Mouse (Mus musculus): ENCODE results near the gene Nup107.
"Not testable (repeated sequence)": the region's sequence is repeated elsewhere in the genome, so short reads cannot be mapped to it uniquely, and the experiment has no call there.

The Nup107 gene

GRCm38 (mm10) chr10:117737075-117737474, 55.4 kb downstream of the Nup107 start:
- DNase-seq (ENCODE audit: low spot score), result no peak

GRCm38 (mm10) chr10:117736573-117736972, 55.9 kb downstream of the Nup107 start:
- no peak for DNase-seq (ENCODE audit: low spot score)

GRCm38 (mm10) chr10:117735396-117735795, 57.1 kb downstream of the Nup107 start:
- not testable (repeated sequence) for DNase-seq (ENCODE audit: low spot score)

- not testable (repeated sequence) for DNase-seq (ENCODE audit: low spot score)
Measured at GRCm38 (mm10) chr10:117734104-117734852, 58.2 kb downstream of the Nup107 start.

GRCm38 (mm10) chr10:117733626-117734025, 58.9 kb downstream of the Nup107 start:
- DNase-seq (ENCODE audit: low spot score), result not testable (repeated sequence)

- DNase-seq (ENCODE audit: low spot score), result no peak
Measured at GRCm38 (mm10) chr10:117732962-117733592, 59.4 kb downstream of the Nup107 start.

GRCm38 (mm10) chr10:117732184-117732583, 60.3 kb downstream of the Nup107 start:
- DNase-seq (ENCODE audit: low spot score), result no peak

GRCm38 (mm10) chr10:117731244-117732101, 61.0 kb downstream of the Nup107 start:
- peak; percentile 41 for DNase-seq (ENCODE audit: low spot score)

- no peak for DNase-seq (ENCODE audit: low spot score)
Measured at GRCm38 (mm10) chr10:117730637-117731203, 61.8 kb downstream of the Nup107 start.

- DNase-seq (ENCODE audit: low spot score), result no peak
Measured at GRCm38 (mm10) chr10:117730140-117730539, 62.4 kb downstream of the Nup107 start.

GRCm38 (mm10) chr10:117729139-117729814, 63.2 kb downstream of the Nup107 start:
- peak; percentile 39 for DNase-seq (ENCODE audit: low spot score)

GRCm38 (mm10) chr10:117728574-117728973, 63.9 kb downstream of the Nup107 start:
- no peak for DNase-seq (ENCODE audit: low spot score)

GRCm38 (mm10) chr10:117727518-117728110, 64.9 kb downstream of the Nup107 start:
- no peak for DNase-seq (ENCODE audit: low spot score)

- no peak for DNase-seq (ENCODE audit: low spot score)
Measured at GRCm38 (mm10) chr10:117726888-117727385, 65.6 kb downstream of the Nup107 start.

- no peak for DNase-seq (ENCODE audit: low spot score)
Measured at GRCm38 (mm10) chr10:117726350-117726749, 66.2 kb downstream of the Nup107 start.

GRCm38 (mm10) chr10:117725671-117726070, 66.8 kb downstream of the Nup107 start:
- DNase-seq (ENCODE audit: low spot score), result no peak

- DNase-seq (ENCODE audit: low spot score), result no peak
Measured at GRCm38 (mm10) chr10:117724804-117725361, 67.6 kb downstream of the Nup107 start.

- DNase-seq (ENCODE audit: low spot score), result no peak
Measured at GRCm38 (mm10) chr10:117724136-117724718, 68.3 kb downstream of the Nup107 start.

- DNase-seq (ENCODE audit: low spot score), result no peak
Measured at GRCm38 (mm10) chr10:117718161-117719119, 74.1 kb downstream of the Nup107 start.
